Mouse (Mus musculus): ENCODE data around the gene Prdm10.

DNA sequence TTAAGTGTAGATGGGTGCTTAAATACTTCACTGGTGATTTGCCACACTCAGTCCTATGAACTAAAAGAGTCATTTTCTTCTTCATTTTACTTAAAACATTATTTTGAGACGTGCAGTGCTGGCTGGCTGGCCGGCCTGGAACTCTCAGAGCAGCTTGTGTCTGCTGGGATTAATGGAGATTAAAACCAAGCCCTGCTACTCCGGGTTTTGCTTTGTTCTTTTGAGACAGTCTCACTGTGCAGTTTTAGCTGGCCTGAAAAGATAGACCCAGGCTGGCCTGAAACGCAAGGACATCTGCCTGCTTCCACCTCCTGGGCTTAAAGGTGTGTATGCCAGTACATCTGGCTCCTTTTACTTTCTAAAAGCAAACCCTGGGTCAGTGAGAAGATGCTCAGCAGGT, 2.2 kb downstream of the Prdm10 start:
- TF ChIP-seq CTCF (IDR thresholded peaks at IDR 0.05; ENCODE audit: low read depth), result no peak
- TF ChIP-seq EP300 (optimal IDR thresholded peaks at IDR 0.05), result no peak
